Mouse (Mus musculus) megakaryocyte progenitor cell, adult 5-6 weeks (primary cell): ENCODE data around the gene Rnf11. TPM values are rescaled to one million over a fixed set of nuclear protein-coding genes. Genes with fewer than 3 reads are reported as not detected.
A peak's percentile ranks its signal among the peaks of the same experiment; 100 is the strongest.
"Not testable (repeated sequence)": the region's sequence is repeated elsewhere in the genome, so short reads cannot be mapped to it uniquely, and the experiment has no call there.

Experiments used
- ATAC-seq: replicated peaks from 2 replicates; pipeline ENCODE4 v1.8.0; 2016; ENCODE audit warnings: mild to moderate bottlenecking, moderate TSS enrichment, inconsistent platforms; ENCODE audit not compliant: poor library complexity
- total RNA-seq, 2 experiments: library from RNA; stranded (forward) in 1 of 2; stranded (reverse) in 1 of 2; fragments of 157-497, 149-512 nt in 1 of 2; fragments of 200-1000 nt in 1 of 2; gene quantifications; 2 replicates each; pipeline versions ENCODE4 v1.2.3 to v1.2.4; 2015 to 2017

Rnf11 gene
- total RNA-seq, 2 experiments from 2014 or later: 17.3 to 18.7 TPM

DNA sequence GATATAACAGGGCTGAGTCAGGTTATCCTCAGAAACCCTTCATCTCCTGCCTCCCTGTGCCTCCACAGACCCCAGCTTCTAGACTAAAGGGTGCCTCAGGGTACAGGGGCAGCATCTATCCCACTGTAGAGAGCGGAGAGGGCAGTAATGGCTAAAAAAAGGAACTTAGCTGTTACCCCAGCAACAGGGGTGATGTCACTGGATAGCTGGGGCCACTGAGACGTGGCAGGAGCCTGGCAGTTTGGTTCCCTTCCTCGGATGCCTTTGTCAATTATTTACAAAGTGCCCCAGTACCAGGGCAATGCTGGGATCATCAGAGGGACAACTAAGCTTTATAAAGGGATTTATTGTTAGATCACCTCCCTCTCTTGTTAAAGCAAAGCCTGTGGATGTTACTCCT, 65.5 kb downstream of the Rnf11 start:
- peak; percentile 89 for ATAC-seq

GRCm38 (mm10) chr4:109417998-109418397, 66.5 kb downstream of the Rnf11 start:
- no peak for ATAC-seq

DNA sequence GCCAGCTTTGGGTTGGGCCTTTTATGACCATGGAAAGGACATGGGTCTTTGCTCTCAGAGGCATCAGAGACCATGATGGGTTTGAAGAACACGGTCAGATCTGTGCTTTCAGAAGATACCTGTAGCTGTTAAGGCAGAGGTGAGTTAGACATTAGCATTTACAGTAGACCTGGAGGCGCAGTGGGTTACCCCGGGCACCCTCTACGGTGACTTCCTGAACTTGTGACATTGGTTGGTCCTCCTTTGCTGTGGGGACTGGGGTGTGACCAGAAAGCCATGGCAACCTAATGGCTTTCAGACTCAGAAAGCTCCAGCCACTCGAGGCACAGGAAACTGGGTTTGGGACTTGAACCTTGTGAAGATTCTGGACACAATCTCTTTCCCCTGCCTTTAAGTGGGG, 72.3 kb downstream of the Rnf11 start:
- no peak for ATAC-seq

DNA sequence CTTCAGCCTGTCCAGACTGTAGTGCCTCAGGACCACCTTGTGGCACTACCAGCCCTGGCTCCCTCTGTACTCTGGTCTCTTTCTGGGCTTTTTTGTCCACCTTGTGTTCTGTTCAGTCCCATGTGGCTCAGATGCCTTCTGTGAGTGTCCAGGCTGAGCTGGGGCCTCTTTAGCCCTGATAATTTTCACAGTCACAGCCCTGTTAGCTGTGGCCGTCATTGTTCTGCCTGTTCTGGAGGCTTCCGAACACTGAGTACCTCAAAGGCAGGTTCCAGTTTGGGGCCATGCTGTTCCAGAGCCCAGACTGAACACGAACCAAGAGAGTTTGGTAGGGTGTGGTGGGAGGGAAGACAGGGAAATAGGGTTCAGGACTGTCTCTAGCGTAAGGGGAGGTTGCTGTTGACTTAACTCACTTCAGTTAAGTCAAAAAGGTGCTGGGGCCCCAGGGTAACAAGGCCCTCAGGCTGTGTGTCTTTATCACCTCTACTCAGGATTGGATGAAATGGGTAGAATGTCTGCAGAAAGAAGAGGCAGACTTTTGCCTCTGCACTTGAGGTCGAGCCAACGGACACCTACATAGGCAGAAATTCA, 73.1 kb downstream of the Rnf11 start:
- peak; percentile 12 for ATAC-seq

DNA sequence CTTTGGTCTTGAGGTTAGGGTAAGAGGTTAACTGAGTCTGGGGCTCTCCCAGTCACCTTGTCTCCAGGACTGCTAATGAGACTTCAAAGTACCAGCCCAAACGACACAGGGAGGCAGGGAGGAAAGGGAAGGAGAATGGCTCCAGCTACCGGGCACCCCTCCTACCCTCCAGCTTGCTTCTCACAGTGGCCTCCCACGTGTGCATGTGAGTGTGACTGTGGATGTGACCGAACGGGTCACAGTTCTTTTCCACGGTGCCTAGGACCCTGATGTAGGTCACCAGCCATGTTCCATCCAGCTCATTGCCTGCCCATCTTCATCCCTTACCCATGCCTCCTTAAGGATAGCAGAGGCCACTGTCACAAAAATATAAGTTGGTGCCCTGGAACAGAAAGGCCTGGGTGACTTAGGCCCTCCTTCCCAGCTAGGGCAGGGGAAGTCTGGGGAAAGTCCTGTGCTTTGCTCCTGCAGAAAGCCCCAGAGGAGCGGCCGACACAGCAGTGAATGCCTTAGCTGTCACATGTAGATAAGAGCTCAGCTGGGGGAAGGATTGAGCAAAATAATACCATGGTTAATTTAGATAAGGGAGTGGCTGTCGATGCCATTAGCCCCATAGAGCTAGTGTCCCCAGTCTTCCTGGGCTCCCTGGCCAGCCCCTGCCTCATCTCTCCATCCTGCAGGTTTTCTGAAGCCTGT, 73.7 kb downstream of the Rnf11 start:
- ATAC-seq: peak; percentile 76

DNA sequence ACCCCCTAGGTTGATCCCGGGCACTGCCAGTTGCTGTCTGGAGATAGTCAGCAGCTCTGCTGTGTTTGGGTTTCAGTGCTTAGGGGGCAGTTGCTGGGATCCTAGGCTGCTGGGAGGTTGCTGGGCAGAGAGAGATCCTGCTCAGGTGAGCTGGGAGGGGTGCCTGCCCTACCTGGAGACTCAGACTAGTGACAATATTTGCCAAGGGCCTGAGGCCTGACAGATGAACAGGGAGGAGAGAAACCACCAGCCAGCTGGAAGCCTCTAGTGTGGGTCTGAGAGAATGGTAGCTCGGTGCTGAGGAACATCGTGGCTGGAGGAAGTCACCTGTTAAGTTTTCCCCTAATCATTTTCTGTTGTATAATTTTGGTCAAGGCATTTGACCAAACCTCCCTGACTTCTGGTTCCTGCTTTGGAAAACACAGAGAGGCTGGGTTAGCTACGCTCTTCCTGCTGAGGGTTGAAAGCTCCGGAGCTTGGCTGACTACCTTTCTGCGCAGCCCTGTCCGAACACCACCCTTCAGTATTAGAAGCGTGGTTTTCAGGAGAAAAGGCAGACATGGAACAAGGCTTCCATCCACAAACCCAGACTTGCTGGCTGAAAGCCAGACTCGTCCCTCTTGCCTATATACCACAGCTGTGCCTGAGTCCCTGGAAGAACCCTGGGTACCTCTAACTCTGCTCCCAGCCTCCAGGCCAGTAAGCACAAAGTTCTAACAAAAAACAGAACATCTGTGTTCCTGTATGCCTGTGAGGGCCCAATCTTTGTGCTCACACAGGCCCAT, 76.6 kb downstream of the Rnf11 start:
- no peak for ATAC-seq

DNA sequence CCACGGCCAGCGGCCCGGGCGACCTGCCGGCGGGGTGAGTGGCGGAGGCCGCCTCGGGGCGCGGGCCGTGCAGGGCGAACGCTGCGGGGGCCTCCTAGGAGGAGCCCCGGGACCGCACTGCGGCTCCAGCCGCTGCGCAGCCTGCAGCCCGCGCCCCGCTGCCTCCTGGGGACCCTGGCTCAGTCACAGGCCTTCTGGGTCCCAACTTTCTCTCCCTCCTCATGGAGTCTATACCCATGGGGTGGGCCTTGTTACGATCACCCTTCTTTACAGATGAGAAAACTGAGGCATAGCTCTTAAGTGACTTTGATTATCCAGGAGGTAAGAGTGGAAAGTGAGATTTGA, 77.4 kb downstream of the Rnf11 start:
- no peak for ATAC-seq

GRCm38 (mm10) chr4:109406486-109407175, 77.9 kb downstream of the Rnf11 start, which contains the start of gene Ttc39a:
Ttc39a (plus strand) TSS chr4:109406623.
- peak; percentile 23 for ATAC-seq

DNA sequence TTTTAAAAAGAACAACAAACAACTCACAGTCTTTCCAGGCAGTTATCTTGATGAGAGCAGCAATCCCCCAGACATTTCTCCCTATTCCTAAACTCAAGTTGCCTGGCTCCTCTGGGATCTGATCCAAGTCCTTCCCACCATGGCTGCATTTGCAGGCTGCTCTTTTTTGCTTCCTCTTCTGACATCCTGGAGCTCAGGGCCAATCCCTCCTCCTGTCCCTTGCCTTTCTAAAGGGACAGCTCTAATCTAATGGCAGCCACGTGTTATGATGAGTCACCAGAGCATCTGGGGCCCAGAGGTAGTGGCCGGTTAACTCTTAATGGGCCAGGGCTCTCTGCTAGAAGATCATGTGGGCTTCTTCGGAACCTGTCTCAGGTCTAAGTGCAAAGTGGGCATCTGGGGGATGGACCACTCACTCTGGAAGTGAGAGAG, 78.5 kb downstream of the Rnf11 start:
- peak; percentile 75 for ATAC-seq

GRCm38 (mm10) chr4:109405415-109405814, 79.1 kb downstream of the Rnf11 start:
- ATAC-seq: no peak

DNA sequence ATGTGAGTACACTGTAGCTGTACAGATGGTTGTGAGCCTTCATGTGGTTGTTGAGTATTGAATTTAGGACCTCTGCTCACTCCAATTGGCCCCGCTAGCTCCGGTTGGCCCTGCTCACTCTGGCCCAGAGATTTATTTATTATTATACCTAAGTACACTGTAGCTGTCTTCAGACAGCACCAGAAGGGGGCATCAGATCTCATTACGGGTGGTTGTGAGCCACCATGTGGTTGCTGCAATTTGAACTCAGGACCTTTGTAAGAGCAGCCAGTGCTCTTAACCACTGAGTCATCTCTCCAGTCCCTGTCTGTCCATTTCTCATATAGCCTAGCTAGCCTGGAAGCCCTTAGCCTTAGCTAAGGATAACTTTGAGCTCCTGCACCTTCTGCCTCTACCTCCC, 79.6 kb downstream of the Rnf11 start:
- ATAC-seq: not testable (repeated sequence)

- ATAC-seq: no peak
Measured at GRCm38 (mm10) chr4:109401176-109401689, 83.3 kb downstream of the Rnf11 start.

Other genes with a start within 250 kb of the Rnf11 start
- 57.6 and 60.4 TPM in 2 replicates for gene Eps15, start 204.5 kb downstream of the Rnf11 start, total RNA-seq (2015)
- gene Eps15, start 204.5 kb downstream of the Rnf11 start, total RNA-seq (2017): 36.5 and 43.3 TPM in 2 replicates
- 0.64 and 1.2 TPM in 2 replicates for gene Ttc39a, start 78.1 kb downstream of the Rnf11 start, total RNA-seq (2015)
- 0.98 and 4.0 TPM in 2 replicates for gene Ttc39a, start 78.1 kb downstream of the Rnf11 start, total RNA-seq (2017)
- gene 4930522H14Rik, start 46.6 kb upstream of the Rnf11 start, total RNA-seq (2015): not detected in 2 replicates
- gene 4930522H14Rik, start 46.6 kb upstream of the Rnf11 start, total RNA-seq (2017): not detected in 2 replicates
- gene Cdkn2c, start 182.5 kb upstream of the Rnf11 start, total RNA-seq (2015): 27.6 and 28.8 TPM in 2 replicates
- gene Cdkn2c, start 182.5 kb upstream of the Rnf11 start, total RNA-seq (2017): 32.7 and 40.3 TPM in 2 replicates
- 42.8 and 47.9 TPM in 2 replicates for gene Faf1, start 191.9 kb upstream of the Rnf11 start, total RNA-seq (2015)
- 41.4 and 54.7 TPM in 2 replicates for gene Faf1, start 191.9 kb upstream of the Rnf11 start, total RNA-seq (2017)